Mouse (Mus musculus) frontal cortex, postnatal 25 days (tissue): ENCODE data around the gene Ptms.
A peak's percentile ranks its signal among the peaks of the same experiment; 100 is the strongest.
"Not testable (repeated sequence)": the region's sequence is repeated elsewhere in the genome, so short reads cannot be mapped to it uniquely, and the experiment has no call there.

Source experiments
- DNase-seq, 2 experiments: peaks; one replicate each; pipeline ENCODE4 v3.0.0; 2022; ENCODE audit warnings: low spot score in 2 of 2

Gene Ptms

DNA sequence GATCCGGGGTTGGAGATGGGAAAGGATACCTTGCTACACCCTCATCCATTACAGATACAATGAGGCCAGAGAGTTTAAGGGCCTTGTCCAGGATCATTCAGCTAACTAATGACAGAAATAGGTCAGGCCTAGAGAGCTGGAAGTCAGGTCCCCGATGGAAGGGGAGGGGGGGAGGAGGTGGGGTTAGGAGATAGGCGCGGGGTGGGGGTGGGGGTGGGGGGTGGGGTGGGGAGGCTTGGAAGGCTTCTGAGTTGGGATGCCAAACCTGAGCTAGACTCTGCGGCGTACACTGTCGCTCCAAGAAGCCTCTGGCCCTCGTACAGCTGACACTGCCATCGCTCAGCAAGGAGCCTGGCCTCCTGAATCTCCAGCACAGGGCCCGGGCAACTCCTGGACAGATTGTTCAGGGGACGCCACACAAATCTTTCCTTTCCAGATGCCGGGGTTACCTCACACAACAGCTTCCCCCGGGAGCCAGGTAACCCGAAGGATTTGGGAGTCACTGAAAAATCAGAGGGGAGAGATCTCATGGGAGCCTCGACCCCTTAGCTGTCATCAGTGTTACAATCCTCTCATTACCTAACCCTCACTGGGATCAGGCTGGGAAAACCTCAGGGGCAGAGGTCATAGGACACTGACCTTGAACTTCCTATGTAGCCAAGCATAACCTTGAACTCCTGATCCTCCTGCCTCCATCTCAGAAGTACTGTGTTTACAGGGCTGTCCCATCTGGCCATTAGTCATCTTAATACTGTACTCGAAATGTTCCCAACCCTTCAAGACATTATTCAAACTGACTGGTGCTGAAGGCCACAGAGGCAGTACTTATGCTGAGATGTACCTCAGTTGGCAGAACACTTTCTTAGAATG lies 14.7 kb downstream of the Ptms start:
- no peak for DNase-seq

DNA sequence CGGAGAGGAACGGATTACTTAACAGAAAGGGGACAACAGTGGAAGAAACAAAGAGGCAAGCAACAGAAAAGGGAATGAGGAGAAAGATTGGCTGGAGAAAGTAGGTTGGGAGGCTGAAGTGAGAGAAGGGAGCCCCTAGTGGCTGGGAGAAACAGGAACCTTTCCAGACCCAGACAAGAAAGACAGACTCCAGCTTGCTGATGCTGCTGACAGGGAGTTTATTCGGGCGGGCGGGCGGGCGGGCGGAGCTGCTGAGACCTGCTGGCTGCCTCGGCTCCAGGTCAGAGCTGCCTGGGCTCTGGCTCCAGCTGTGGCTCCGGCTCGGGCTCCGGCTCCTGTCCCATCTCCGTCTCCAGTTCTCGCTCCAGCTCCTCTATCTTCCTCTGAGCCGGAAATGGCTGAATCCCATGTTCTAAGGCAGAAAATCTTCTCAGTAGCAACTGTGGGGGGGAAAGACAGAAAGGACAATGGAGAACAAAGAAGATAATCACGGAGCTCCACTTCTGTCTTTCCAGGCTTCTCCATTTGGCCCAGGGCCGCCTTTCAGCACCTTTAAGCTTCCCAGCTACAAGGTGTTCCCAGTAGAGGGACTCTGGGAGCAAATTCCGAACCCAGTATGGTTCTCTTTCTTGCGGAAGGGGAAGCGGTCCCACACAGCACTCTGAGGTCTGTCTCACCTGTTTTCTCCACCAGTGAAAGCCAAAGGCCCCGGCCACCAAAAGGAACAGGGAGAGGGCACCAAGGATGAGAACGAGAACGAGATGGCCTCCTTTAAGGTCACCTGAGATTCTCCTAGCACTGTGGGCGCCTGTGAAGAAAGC lies 15.5 kb downstream of the Ptms start:
- DNase-seq, result peak; percentile 36 to 51

DNA sequence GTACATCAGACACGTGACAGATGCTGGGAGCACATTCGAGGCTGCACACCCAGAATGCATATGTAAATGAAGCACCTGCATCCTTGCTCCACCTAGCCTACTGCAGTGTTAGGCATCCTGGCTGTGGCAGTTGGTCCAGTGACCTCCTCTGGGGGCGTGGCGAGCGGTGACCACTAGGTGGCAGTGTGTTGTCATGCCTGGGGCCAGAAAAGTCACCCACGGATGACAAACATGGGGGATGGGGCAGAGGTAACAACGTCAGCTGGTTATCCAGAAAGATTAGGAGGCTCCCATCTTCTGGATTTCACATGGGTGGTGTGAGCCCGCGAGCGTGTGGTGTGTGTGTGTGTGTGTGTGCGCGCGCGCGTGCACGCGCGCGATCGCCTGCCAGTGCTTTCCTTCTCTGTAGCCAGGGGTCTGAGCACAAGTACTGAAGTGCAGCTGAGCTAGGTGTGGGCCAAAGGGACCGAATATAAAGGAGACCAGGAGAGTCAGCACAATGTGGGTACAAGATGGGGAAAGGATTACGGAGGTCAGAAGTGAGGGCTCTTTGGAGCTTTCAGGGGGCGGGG lies 16.2 kb downstream of the Ptms start:
- peak; percentile 89 to 93 for DNase-seq

DNA sequence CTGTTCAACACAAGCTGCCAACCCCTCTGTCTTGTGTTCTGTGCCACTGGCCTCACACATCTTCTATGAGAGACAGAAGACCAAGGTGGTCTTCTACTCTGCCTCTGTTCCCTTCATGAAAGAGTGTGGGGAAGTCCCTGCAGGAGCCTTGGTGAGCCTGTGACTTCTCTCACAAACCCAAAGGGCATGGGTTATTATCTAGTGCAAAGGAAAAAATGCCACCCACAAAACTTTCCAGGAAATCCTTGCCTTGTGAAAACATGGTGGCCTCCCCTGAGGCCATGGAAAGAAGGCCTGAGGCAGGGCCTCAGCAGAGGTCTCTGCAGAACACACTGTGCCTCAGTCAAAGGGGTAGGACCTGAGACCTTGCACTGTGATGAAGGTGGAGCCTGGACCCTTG lies 18.1 kb downstream of the Ptms start:
- no peak for DNase-seq

GRCm38 (mm10) chr6:124900801-124901480 lies 19.0 kb downstream of the Ptms start:
- DNase-seq, result peak in 1 of 2 experiments; percentile 23

DNA sequence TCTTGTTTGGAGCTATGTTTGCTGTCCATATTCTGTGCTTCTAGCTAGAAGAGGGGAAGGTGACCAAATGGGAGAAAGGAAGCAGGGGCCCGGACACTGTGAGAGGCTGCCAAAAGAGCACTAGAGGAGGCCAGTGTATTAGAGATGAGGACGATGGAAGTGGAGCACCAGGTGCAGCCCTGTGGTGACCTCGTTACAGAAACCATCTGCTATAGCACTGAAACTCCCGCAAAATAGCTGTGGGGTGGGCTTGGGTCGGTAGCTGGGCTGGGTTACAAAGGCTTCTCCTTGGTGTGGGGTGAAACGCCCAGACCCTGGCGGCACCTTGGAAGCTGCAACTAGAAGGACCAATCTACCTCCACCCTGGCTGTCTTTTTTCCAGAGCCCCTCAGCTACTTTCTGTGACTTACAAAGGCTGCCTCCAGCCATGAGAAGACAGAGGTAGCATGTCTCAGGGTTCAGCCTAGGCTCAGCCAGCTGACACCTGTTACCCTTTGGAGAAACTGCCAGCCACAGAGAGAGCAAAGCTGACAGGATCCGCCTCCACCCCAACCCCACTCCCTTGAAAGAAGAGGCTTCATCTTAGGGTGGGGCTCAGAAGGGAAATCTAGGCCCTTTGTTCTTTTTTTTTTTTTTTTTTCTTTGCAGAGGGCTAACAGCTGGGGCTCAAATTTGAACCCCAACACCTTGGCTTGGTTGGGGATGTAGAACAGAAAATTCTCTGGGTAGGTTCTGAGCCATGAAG lies 19.7 kb downstream of the Ptms start:
- no peak for DNase-seq

DNA sequence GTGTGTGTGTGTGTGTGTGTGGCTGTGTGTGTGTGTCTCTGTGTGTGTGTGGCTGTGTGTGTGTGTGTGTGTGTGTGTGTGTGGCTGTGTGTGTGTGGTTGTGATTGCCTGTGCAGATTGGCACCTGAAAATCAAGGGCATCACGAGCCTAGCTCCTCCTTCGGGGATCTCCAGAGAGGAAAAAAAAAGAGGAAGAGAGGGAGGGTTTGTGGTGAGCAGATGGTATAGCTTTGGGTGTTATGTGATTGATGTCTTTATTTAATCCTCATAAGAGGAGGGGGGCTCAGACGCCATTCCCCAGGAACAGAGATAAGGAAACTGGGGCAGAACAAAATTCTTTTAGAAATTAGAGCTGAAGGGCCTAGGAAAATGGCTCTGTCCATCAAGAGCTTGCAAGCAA lies 21.5 kb downstream of the Ptms start:
- DNase-seq, result no peak

GRCm38 (mm10) chr6:124894113-124894512 lies 25.8 kb downstream of the Ptms start:
- not testable (repeated sequence) for DNase-seq

- no peak for DNase-seq
These were observed 28.9 kb downstream of the Ptms start for GRCm38 (mm10) chr6:124890997-124891396.

- DNase-seq, result no peak
These were observed 31.3 kb downstream of the Ptms start for GRCm38 (mm10) chr6:124888555-124889125.

GRCm38 (mm10) chr6:124887986-124888385 lies 31.9 kb downstream of the Ptms start, which contains the start of gene Cd4:
Gene Cd4 (minus strand): TSS chr6:124888221.
- DNase-seq, result no peak

DNA sequence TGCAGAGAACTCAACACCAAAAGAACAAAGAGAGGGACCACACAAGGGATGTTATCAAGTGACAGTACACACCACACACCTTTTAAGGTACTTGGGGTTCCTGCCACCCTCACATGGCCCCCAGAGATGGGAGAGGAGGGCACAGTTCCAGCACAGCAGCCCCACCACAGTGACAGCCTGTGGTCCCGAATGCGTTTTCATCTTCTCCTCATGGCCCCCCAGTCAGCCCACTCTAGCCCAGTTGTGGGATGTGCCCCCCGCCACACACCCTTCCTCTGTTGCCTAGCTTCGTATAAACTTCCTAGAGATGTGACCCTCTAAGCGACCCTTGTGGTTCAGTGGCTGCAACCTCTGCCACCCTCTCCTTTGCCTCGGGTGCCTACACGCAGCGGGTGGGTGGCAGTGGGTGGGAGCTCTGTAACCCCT lies 33.9 kb downstream of the Ptms start:
- DNase-seq, result no peak

DNA sequence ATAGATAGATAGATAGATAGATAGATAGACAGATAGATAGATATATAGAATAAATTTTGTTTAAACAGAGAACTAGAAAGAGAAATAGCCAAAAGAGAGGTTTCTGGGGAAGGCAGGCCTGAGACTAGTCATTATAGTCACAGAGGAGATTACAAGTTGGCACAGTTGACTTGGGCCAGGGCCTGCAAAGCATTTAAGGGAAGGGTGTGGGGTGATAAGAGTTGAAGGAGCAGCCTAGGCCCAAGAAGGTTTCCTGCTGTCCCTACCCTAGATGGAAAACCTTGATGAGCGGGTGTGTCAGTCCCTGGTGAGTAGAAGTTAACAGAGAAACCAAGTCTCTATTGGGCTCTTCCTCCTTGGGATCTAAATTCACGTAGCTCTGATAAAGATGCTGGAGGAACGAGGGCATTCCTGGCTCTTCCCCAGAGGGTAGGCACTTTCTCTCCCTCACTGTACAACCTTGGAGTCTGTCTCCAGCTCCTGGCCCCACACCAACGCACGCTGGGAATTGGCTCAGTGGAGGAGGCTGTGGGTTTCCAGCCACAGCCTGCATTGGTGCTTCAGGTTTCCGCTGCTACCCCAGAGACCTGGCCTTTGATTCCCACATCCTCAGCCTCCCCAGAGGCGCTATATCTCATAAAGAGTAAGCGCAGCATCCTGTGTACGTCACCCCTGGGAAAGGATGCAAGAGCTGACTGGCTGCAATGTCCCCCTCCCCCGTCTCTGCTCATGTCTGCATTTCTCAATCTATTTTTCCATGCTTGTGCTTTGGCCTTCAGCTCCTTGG lies 35.0 kb downstream of the Ptms start:
- no peak for DNase-seq

DNA sequence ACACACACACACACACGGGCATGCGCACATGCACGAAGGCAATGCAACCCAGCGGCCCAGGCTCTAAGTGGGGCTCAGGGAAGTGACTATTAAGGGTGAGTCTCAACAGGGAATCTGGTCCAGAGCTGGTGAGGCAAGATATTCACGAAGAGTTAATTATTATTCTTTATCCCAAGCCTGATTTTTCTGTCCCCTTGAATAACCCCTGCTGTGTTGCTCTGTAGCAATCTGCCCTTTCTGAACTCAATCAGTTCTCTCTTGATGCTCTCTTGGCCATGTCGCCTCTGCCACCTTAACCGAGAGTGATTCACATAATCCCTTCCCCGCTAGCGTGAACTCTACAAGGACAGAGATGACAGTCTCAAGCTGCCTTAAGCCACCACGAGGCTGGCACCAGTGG lies 36.6 kb downstream of the Ptms start:
- DNase-seq, result no peak

DNA sequence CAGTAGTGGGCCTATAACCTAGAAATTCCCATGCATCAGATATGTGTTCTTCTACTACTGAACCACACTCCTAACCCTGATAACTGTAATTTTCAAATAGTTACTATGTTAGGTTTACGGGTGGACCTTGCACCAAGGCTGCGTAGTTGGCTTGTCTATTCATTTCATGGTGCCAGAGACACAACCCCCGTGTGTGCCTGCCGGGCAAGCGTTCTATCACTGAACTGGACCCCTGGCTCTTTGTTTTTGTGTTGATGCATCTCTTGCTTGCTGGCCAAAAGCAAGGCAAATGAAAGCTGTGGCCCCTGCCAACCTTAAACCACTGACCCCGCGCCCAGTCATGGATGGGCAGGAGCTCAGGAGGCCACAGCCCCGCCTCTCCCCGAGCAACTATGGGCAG lies 38.1 kb downstream of the Ptms start:
- DNase-seq, result no peak

DNA sequence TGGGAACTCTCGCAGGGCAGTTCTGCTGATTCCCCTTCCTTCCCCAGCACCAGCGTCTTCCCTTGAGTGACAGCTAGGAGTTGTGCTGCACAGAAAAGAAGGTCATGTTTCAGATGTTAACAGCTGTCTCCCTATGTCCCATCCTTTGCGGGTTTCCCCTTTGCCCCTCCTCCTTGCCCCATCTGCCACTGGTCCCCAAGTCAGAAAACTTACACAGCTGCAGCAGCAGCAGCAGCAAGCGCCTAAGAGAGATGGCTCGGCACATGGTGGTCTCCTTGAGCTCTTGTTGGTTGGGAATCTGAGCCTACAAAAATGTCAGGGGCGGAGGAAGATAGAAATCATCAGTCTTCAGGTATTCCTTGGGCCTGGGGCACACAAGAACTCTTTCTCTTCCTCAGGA lies 40.5 kb downstream of the Ptms start:
- DNase-seq, result no peak

- DNase-seq, result no peak
These were observed 45.6 kb downstream of the Ptms start for GRCm38 (mm10) chr6:124874348-124874747.

GRCm38 (mm10) chr6:124866560-124866959 lies 53.3 kb downstream of the Ptms start:
- DNase-seq, result no peak

DNA sequence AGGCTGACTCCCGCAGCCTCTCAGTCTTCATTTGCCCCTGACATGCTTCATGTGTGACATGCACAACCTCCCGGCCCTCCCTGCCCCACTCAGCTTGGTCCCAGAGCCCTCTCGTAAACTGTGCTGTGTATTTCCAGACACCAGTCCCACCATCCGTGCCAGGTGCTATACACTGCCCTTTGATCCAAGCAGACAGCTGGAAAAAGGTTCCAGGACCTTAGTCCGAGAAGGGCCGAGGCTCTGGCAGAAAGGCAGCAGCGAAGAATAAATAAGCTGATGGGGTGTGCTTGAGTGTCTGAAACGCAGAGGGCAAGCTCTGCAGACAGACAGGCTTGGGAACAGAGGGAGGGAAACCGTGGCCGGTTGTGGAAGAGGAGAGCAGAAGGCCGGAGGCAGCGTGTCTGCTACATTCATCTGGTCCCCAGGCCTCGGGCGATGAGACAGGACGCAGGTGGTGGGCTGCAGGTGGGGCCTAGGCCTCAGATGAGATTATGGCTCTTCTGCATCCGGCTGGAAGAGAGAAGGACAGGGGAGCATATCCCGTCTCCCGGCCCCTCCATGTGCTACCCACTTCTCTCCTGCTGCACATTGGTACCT lies 54.0 kb downstream of the Ptms start:
- DNase-seq, result no peak
